ENCODE assay signal across 8 mouse cellular contexts in the genomic region with DNA sequence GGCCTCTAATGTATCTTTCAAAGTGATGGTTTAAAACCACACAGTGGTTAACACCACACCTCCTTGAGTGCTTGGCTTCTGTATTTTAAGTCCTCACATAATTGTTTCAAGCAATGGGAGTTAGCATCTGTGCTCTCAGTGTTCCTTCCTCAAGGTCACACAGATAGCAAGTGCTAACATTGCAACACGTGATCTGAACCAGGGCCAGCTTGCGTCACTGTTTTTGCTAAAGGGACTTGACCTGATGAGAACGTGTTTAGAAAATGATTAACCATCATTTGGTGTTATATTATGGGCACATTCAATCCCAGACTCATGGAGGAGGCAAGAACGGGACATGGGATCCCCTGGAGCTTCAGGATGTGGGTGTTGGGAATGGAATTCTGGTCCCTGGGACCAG. TPM values are rescaled to one million over a fixed set of nuclear protein-coding genes. Genes with fewer than 3 reads are reported as not detected.
DNase-seq lines count a peak whose midpoint lies in the region; ATAC-seq lines count a peak whose summit lies in the region.

No protein-coding gene starts in this region.

- H3K36me3 ChIP-seq in forebrain, embryonic 15.5 days = no peaks in the 10 kb centered on the region

- intact Hi-C loops in left cerebral cortex, postnatal 36 days (cut with DNase I) = no loop called here

- H3K9me3 ChIP-seq in forebrain, embryonic 15.5 days = no peaks in the 10 kb centered on the region

- no peak for ATAC-seq in forebrain, embryonic 15.5 days (replicated peaks)

- H3K4me1 ChIP-seq in forebrain, embryonic 15.5 days = no peaks in the 10 kb centered on the region

- no peak overlapping the region for H3K9ac ChIP-seq in forebrain, embryonic 15.5 days (replicated peaks)

- no peaks in the 10 kb centered on the region for H3K27me3 ChIP-seq in forebrain, embryonic 15.5 days

- WGBS in forebrain, embryonic 15.5 days = 85% methylated on average over 4 of the region's 4 CpGs

- H3K4me3 ChIP-seq in forebrain, embryonic 15.5 days = no peak overlapping the region

- no peak overlapping the region for H3K27ac ChIP-seq in forebrain, embryonic 15.5 days (replicated peaks)

- H3K4me2 ChIP-seq in forebrain, embryonic 15.5 days (replicated peaks) = no peak overlapping the region

- peak; percentile 84 for DNase-seq in ovary, adult 18-20 months (ENCODE audit: low spot score)
- DNase-seq in ovary, postnatal 14 days (ENCODE audit: low spot score) = no peak
- DNase-seq in kidney, adult 8-10 months = peak; percentile 92 to 93
- peak; percentile 56 for DNase-seq in lung, postnatal 10 days
- no peak for DNase-seq in spleen, adult 12 weeks (ENCODE audit: low spot score)
- DNase-seq in left cerebral cortex, postnatal 36 days (ENCODE audit: low spot score in 2 of 2) = no peak
- no peak for DNase-seq in cerebellum, postnatal 10 days

RNA-seq across cellular contexts. Expression of a gene that starts 17.3 kb away (rescaled TPM):
- 3.4 and 3.5 TPM in 2 replicates for polyA plus RNA-seq in forebrain, embryonic 15.5 days (2015; fragmentation: Nextera tagmentation; extraction: Ambion mirVana)
- total RNA-seq in left cerebral cortex, postnatal 36 days (2021) = 10 to 100 TPM; 20.4 to 21.2 TPM

Comparison
In these comparisons a context has a peak if more than half of its experiments do, and no peak if none do; other contexts are left out.
1. DNase-seq: peak in ovary, adult 18-20 months (single experiment), kidney, adult 8-10 months (2 of 2) and lung, postnatal 10 days (single experiment); none in ovary, postnatal 14 days (single experiment), spleen, adult 12 weeks (single experiment), left cerebral cortex, postnatal 36 days (0 of 2) and cerebellum, postnatal 10 days (0 of 2).